Mouse (Mus musculus) CH12.LX (cell line): ENCODE data around the gene Rxrg. TPM values are rescaled to one million over a fixed set of nuclear protein-coding genes. Genes with fewer than 3 reads are reported as not detected.

Experiments
- DNase-seq: peaks from one replicate; pipeline ENCODE4 v3.0.0-alpha.2; 2013; ENCODE audit errors: extremely low read depth
- H3K27ac ChIP-seq: 2 replicates; pipeline ENCODE4 v1.5.1; 2012; ENCODE audit warnings: low read depth, mild to moderate bottlenecking, control low read depth, moderate library complexity; ENCODE audit not compliant: insufficient read depth
- H3K27me3 ChIP-seq: replicated peaks from 2 replicates; pipeline ENCODE3; 2012; ENCODE audit warnings: inconsistent platforms
- H3K36me3 ChIP-seq, 2 experiments: replicated peaks in 1 of 2; 2 replicates each; pipeline versions ENCODE3 to v1.6.1; 2012; ENCODE audit warnings: inconsistent platforms in 1 of 2, low read length in 1 of 2, mild to moderate bottlenecking in 1 of 2, mixed read lengths in 1 of 2, moderate library complexity in 1 of 2; ENCODE audit not compliant: control insufficient read depth in 1 of 2, insufficient read depth in 1 of 2
- H3K4me1 ChIP-seq, 2 experiments: 2 replicates each; pipeline ENCODE4 v1.6.1; 2012; ENCODE audit warnings: inconsistent platforms in 1 of 2, moderate library complexity in 1 of 2; ENCODE audit not compliant: insufficient read depth in 2 of 2, control insufficient read depth in 1 of 2
- H3K4me2 ChIP-seq: 2 replicates; pipeline ENCODE4 v1.6.1; 2012; ENCODE audit warnings: low read depth, mild to moderate bottlenecking, control low read depth; ENCODE audit not compliant: poor library complexity, insufficient read depth, severe bottlenecking
- H3K4me3 ChIP-seq, 3 experiments: fragments of 150-350 bp in 1 of 3; sonication (generic) in 1 of 3; replicated peaks in 1 of 3; 2 replicates each; pipeline versions ENCODE3 to v1.5.1; 2011 to 2012; ENCODE audit warnings: low read depth in 2 of 3, low read length in 2 of 3, mild to moderate bottlenecking in 2 of 3, moderate library complexity in 2 of 3, control low read depth in 1 of 3, improper control_type of control experiment in 1 of 3, inconsistent platforms in 1 of 3, mixed read lengths in 1 of 3; ENCODE audit not compliant: poor library complexity in 1 of 3
- H3K79me2 ChIP-seq: replicated peaks from 2 replicates; pipeline ENCODE4 v1.6.1; 2012; ENCODE audit warnings: mild to moderate bottlenecking, moderate library complexity; ENCODE audit not compliant: control insufficient read depth, poor library complexity, insufficient read depth, severe bottlenecking; ENCODE audit errors: extremely low read depth
- H3K9ac ChIP-seq: 2 replicates; pipeline ENCODE4 v1.6.1; 2012; ENCODE audit warnings: low read depth, mild to moderate bottlenecking, control low read depth, moderate library complexity; ENCODE audit not compliant: insufficient read depth
- H3K9me3 ChIP-seq: replicated peaks from 2 replicates; pipeline ENCODE3; 2012; ENCODE audit warnings: low read length, inconsistent platforms, mixed read lengths
- BHLHE40 ChIP-seq: IDR thresholded peaks from 2 replicates; pipeline ENCODE4 v1.6.1; 2011; ENCODE audit warnings: mild to moderate bottlenecking, low read depth, low read length, improper control_type of control experiment
- CHD1 ChIP-seq: IDR thresholded peaks from 2 replicates; pipeline ENCODE4 v1.6.1; 2012; ENCODE audit warnings: low read depth, low read length, improper control_type of control experiment, inconsistent platforms
- CHD2 ChIP-seq: IDR thresholded peaks from 2 replicates; pipeline ENCODE4 v1.6.1; 2011; ENCODE audit warnings: low read length, improper control_type of control experiment
- E2F4 ChIP-seq: IDR thresholded peaks from 2 replicates; pipeline ENCODE4 v1.6.1; 2011; ENCODE audit warnings: low read depth, low read length, improper control_type of control experiment; ENCODE audit not compliant: insufficient replicate concordance
- ELF1 ChIP-seq: IDR thresholded peaks from 2 replicates; pipeline ENCODE4 v1.6.1; 2014; ENCODE audit warnings: low read depth, mild to moderate bottlenecking, inconsistent platforms, low read length, improper control_type of control experiment
- ETS1 ChIP-seq: conservative IDR thresholded peaks from 2 replicates; pipeline ENCODE4 v1.6.1; 2012; ENCODE audit warnings: low read depth, mild to moderate bottlenecking, inconsistent platforms, low read length, improper control_type of control experiment, moderate library complexity
- GABPA ChIP-seq: IDR thresholded peaks from 2 replicates; pipeline ENCODE4 v1.6.1; 2012; ENCODE audit warnings: low read depth, low read length, improper control_type of control experiment, inconsistent platforms; ENCODE audit not compliant: insufficient replicate concordance
- HCFC1 ChIP-seq: IDR thresholded peaks from 2 replicates; pipeline ENCODE4 v1.6.1; 2012; ENCODE audit warnings: low read depth, mild to moderate bottlenecking, inconsistent platforms, low read length, improper control_type of control experiment
- JUND ChIP-seq: conservative IDR thresholded peaks from 2 replicates; pipeline ENCODE4 v1.6.1; 2011; ENCODE audit warnings: low read depth, low read length, improper control_type of control experiment
- MAX ChIP-seq: IDR thresholded peaks from 2 replicates; pipeline ENCODE4 v1.6.1; 2011; ENCODE audit warnings: low read length, improper control_type of control experiment
- MAZ ChIP-seq: IDR thresholded peaks from 2 replicates; pipeline ENCODE4 v1.6.1; 2012; ENCODE audit warnings: low read depth, mild to moderate bottlenecking, inconsistent platforms, low read length, improper control_type of control experiment, moderate library complexity
- MXI1 ChIP-seq: IDR thresholded peaks from 2 replicates; pipeline ENCODE4 v1.6.1; 2011; ENCODE audit warnings: mild to moderate bottlenecking, low read depth, low read length, improper control_type of control experiment
- MYC ChIP-seq: IDR thresholded peaks from 2 replicates; pipeline ENCODE4 v1.6.1; 2011; ENCODE audit warnings: low read depth, mild to moderate bottlenecking, improper control_type of control experiment, low read length
- NRF1 ChIP-seq: IDR thresholded peaks from 2 replicates; pipeline ENCODE4 v1.6.1; 2014; ENCODE audit warnings: low read depth, mild to moderate bottlenecking, inconsistent platforms, low read length, improper control_type of control experiment, moderate library complexity
- PAX5 ChIP-seq: IDR thresholded peaks from 2 replicates; pipeline ENCODE4 v1.6.1; 2012; ENCODE audit warnings: low read length, inconsistent platforms, mixed read lengths
- POLR2A ChIP-seq: IDR thresholded peaks from 2 replicates; pipeline ENCODE4 v1.6.1; 2011; ENCODE audit warnings: low read depth, mild to moderate bottlenecking, improper control_type of control experiment, low read length
- POLR2AphosphoS2 ChIP-seq: IDR thresholded peaks from 2 replicates; pipeline ENCODE4 v1.6.1; 2011; ENCODE audit warnings: low read depth, low read length, improper control_type of control experiment
- SIN3A ChIP-seq: IDR thresholded peaks from 2 replicates; pipeline ENCODE4 v1.6.1; 2012; ENCODE audit warnings: low read length, improper control_type of control experiment, inconsistent platforms
- SMC3 ChIP-seq: IDR thresholded peaks from 2 replicates; pipeline ENCODE4 v1.6.1; 2011; ENCODE audit warnings: low read depth, low read length, improper control_type of control experiment
- TBP ChIP-seq: conservative IDR thresholded peaks from 2 replicates; pipeline ENCODE4 v1.6.1; 2011; ENCODE audit warnings: low read depth, low read length, improper control_type of control experiment
- TCF12 ChIP-seq: IDR thresholded peaks from 2 replicates; pipeline ENCODE4 v1.6.1; 2014; ENCODE audit warnings: low read depth, mild to moderate bottlenecking, inconsistent platforms, low read length, improper control_type of control experiment
- UBTF ChIP-seq: IDR thresholded peaks from 2 replicates; pipeline ENCODE4 v1.6.1; 2012; ENCODE audit warnings: low read depth, mild to moderate bottlenecking, inconsistent platforms, low read length, improper control_type of control experiment, moderate library complexity
- USF1 ChIP-seq: IDR thresholded peaks from 2 replicates; pipeline ENCODE4 v1.6.1; 2014; ENCODE audit warnings: low read depth, mild to moderate bottlenecking, inconsistent platforms, low read length, improper control_type of control experiment
- USF2 ChIP-seq: conservative IDR thresholded peaks from 2 replicates; pipeline ENCODE4 v1.6.1; 2011; ENCODE audit warnings: low read depth, low read length, improper control_type of control experiment
- ZC3H11A ChIP-seq: IDR thresholded peaks from 2 replicates; pipeline ENCODE4 v1.6.1; 2012; ENCODE audit warnings: low read depth, mild to moderate bottlenecking, inconsistent platforms, low read length, improper control_type of control experiment
- ZKSCAN1 ChIP-seq: IDR thresholded peaks from 2 replicates; pipeline ENCODE4 v1.6.1; 2012; ENCODE audit warnings: low read depth, inconsistent platforms, low read length, improper control_type of control experiment, borderline replicate concordance
- ZMIZ1 ChIP-seq: IDR thresholded peaks from 2 replicates; pipeline ENCODE4 v1.6.1; 2012; ENCODE audit warnings: low read depth, mild to moderate bottlenecking, inconsistent platforms, low read length, improper control_type of control experiment
- dilution Hi-C: fragments of 300-500 bp; cut with MboI; formaldehyde crosslinking; loops from 2 replicates; pipeline ENCODE4 v1.14.3; 2020; ENCODE audit warnings: low sequenced_read_pairs; ENCODE audit not compliant: extremely low pct_unique_long_range_greater_than_20kb, extremely low pct_ligation_motif_present
- in situ Hi-C: fragments of 300-500 bp; cut with MboI; formaldehyde crosslinking; loops from 3 replicates; pipeline ENCODE4 v1.14.3; 2019; ENCODE audit warnings: low sequenced_read_pairs, low pct_ligation_motif_present, low pct_unique_long_range_greater_than_20kb, mixed read lengths
- polyA plus RNA-seq: library from polyadenylated mRNA; unstranded; fragments of >175 nt; gene quantifications from 2 replicates; pipeline ENCODE4 v1.2.1, GENCODE M21; 2012; ENCODE audit warnings: low read depth; ENCODE audit not compliant: insufficient read length
- total RNA-seq, 2 experiments: library from RNA; depleted of rRNA; stranded (reverse); fragments of 300-350 nt in 1 of 2; fragments of >200 nt in 1 of 2; gene quantifications; 2 replicates each; pipeline ENCODE4 v1.2.3; 2012 to 2014

Gene Rxrg
- total and polyA plus RNA-seq, 3 experiments = not detected

DNA sequence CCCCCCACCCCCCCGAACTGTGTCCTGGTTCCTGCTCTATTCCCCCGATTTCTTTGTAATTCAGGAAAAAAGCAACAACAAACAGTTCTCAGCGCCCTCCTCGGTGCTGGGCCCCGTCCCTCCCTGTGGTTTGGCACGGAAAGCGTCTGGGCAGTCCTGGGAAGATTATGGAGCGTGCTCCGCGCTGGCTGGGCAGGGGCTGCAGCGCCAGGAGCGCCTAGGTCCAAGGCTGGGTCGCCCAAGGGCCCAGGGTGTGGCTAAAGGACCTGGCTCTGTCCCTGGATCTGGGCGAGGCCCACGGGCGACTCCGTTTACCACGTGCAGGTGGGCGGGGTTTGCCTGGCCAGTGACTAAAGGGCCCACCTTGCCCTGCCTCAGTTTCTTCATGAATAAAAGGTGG lies 62.9 kb downstream of the Rxrg start:
- Histone ChIP-seq H3K79me2 (no peaks in the 10 kb centered on the region), H3K9ac (no peak overlapping the region), H3K27me3 (no peaks in the 10 kb centered on the region), H3K36me3 (no peaks in the 10 kb centered on the region), H3K4me3 (no peak overlapping the region), H3K27ac (no peak overlapping the region), H3K4me2 (no peak overlapping the region), H3K4me1 (0 out of 4 replicates have a peak, but pooled peaks cover 0 to under 1% of the 10 kb centered on the region in 2 experiments), H3K9me3 (peaks cover 68% of the 10 kb centered on the region)
- no peak for DNase-seq
- TF ChIP-seq ZC3H11A = no peak
- TF ChIP-seq ZMIZ1 = no peak
- no peak for TF ChIP-seq SMC3
- TF ChIP-seq ZKSCAN1 = no peak
- TF ChIP-seq USF1 = no peak
- no peak for TF ChIP-seq BHLHE40
- no peak for TF ChIP-seq MXI1
- TF ChIP-seq SIN3A = no peak
- no peak for TF ChIP-seq MAZ
- no peak for TF ChIP-seq ETS1
- no peak for TF ChIP-seq TCF12
- TF ChIP-seq MAX = no peak
- no peak for TF ChIP-seq USF2
- no peak for TF ChIP-seq TBP
- TF ChIP-seq GABPA = no peak
- TF ChIP-seq HCFC1 = no peak
- TF ChIP-seq ELF1 = no peak
- dilution Hi-C loops = no loop called here
- in situ Hi-C loops = no loop called here

DNA sequence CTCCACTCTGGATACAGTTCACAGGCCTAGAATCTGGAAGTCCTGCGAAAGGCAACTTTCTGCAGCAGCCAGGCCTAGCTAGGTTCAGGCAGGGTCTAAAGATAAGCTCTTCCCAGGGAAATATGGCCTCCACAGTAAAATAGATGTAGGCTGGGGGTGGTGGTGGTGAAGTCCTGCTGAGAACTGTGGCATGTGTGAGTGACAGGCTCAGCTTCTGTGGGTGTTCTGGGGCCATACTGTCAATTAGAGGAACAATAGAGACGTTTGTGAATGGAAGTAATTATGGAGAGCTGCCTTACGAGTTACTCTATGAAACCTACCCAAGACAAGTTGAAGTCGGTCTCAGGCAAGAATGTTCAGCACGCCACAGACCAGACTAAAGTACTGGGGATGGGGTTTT lies 65.0 kb downstream of the Rxrg start:
- no peak overlapping the region for H3K4me2 ChIP-seq
- TF ChIP-seq NRF1 = no peak
- no peak for TF ChIP-seq TBP
- no peak for TF ChIP-seq ZC3H11A
- TF ChIP-seq MYC = no peak
- TF ChIP-seq ELF1 = no peak
- TF ChIP-seq CHD1 = no peak
- no peak for TF ChIP-seq POLR2AphosphoS2
- no peak for TF ChIP-seq ETS1
- TF ChIP-seq BHLHE40 = no peak
- no peak for TF ChIP-seq JUND
- no peak for TF ChIP-seq PAX5
- TF ChIP-seq POLR2A = no peak
- no peak for TF ChIP-seq E2F4
- TF ChIP-seq SMC3 = no peak
- TF ChIP-seq TCF12 = no peak
- no peak for TF ChIP-seq USF1
- no peak for TF ChIP-seq GABPA
- TF ChIP-seq UBTF = no peak
- TF ChIP-seq CHD2 = no peak
- no peaks in the 10 kb centered on the region for H3K27me3 ChIP-seq
- H3K4me1 ChIP-seq = no peaks in the 10 kb centered on the region
- dilution Hi-C loops = no loop called here
- no peak overlapping the region for H3K9ac ChIP-seq
- no peak overlapping the region for H3K27ac ChIP-seq
- DNase-seq = no peak
- no peaks in the 10 kb centered on the region for H3K36me3 ChIP-seq
- in situ Hi-C loops = no loop called here
- H3K79me2 ChIP-seq = no peaks in the 10 kb centered on the region
- H3K9me3 ChIP-seq = peaks cover 59% of the 10 kb centered on the region
- H3K4me3 ChIP-seq = no peak overlapping the region
